Mouse (Mus musculus): Measurements from ENCODE around the gene Rundc3b. TPM values are rescaled to one million over a fixed set of nuclear protein-coding genes. Genes with fewer than 3 reads are reported as not detected.
A peak's percentile ranks its signal among the peaks of the same experiment; 100 is the strongest.

Gene Rundc3b
- polyA plus RNA-seq, 1 experiment from 2014 or later, result 0.90 TPM

GRCm38 (mm10) chr5:8648300-8648699, 25.5 kb upstream of the Rundc3b start:
- 74% methylated on average over 4 of the region's 4 CpGs for WGBS (ENCODE audit: insufficient replicate concordance)
- Histone ChIP-seq H3K4me1 (ENCODE audit: control insufficient read depth, insufficient read depth, low read length) (no peaks in the 10 kb centered on the region), H3K9me3 (replicated peaks; ENCODE audit: control insufficient read depth, low read length) (no peaks in the 10 kb centered on the region), H3K4me2 (no peak overlapping the region), H3K27ac (ENCODE audit: low read depth, low read length) (no peak overlapping the region), H3K9ac (ENCODE audit: low read depth, low read length) (no peak overlapping the region), H3K4me3 (ENCODE audit: low read depth, low read length) (no peak overlapping the region), H3K36me3 (ENCODE audit: control insufficient read depth, insufficient read depth, low read length) (no peaks in the 10 kb centered on the region), H3K27me3 (ENCODE audit: control insufficient read depth, insufficient read depth, low read length) (no peaks in the 10 kb centered on the region)
- no peak for ATAC-seq (replicated peaks; ENCODE audit: insufficient number of reproducible peaks, low FRiP score, low TSS enrichment)

GRCm38 (mm10) chr5:8634489-8634975, 11.8 kb upstream of the Rundc3b start:
- no peaks in the 10 kb centered on the region for H3K27me3 ChIP-seq (ENCODE audit: control insufficient read depth, insufficient read depth, low read length)
- no peaks in the 10 kb centered on the region for H3K9me3 ChIP-seq (replicated peaks; ENCODE audit: control insufficient read depth, low read length)
- no peaks in the 10 kb centered on the region for H3K36me3 ChIP-seq (ENCODE audit: control insufficient read depth, insufficient read depth, low read length)
- no peak for ATAC-seq (replicated peaks; ENCODE audit: insufficient number of reproducible peaks, low FRiP score, low TSS enrichment)
- H3K4me3 ChIP-seq (ENCODE audit: low read depth, low read length), result no peak overlapping the region
- no peak overlapping the region for H3K27ac ChIP-seq (ENCODE audit: low read depth, low read length)
- no peaks in the 10 kb centered on the region for H3K4me1 ChIP-seq (ENCODE audit: control insufficient read depth, insufficient read depth, low read length)
- no peak overlapping the region for H3K4me2 ChIP-seq
- no peak overlapping the region for H3K9ac ChIP-seq (ENCODE audit: low read depth, low read length)

- Histone ChIP-seq H3K9me3 (replicated peaks; ENCODE audit: control insufficient read depth, low read length) (no peaks in the 10 kb centered on the region), H3K4me3 (ENCODE audit: low read depth, low read length) (no peak overlapping the region), H3K4me2 (no peak overlapping the region), H3K4me1 (ENCODE audit: control insufficient read depth, insufficient read depth, low read length) (no peaks in the 10 kb centered on the region), H3K36me3 (ENCODE audit: control insufficient read depth, insufficient read depth, low read length) (no peaks in the 10 kb centered on the region), H3K27ac (ENCODE audit: low read depth, low read length) (no peak overlapping the region), H3K9ac (ENCODE audit: low read depth, low read length) (no peak overlapping the region), H3K27me3 (ENCODE audit: control insufficient read depth, insufficient read depth, low read length) (no peaks in the 10 kb centered on the region)
- 77% methylated on average over 3 of the region's 3 CpGs for WGBS (ENCODE audit: insufficient replicate concordance)
- ATAC-seq (replicated peaks; ENCODE audit: insufficient number of reproducible peaks, low FRiP score, low TSS enrichment), result no peak
These were observed 10.1 kb upstream of the Rundc3b start for GRCm38 (mm10) chr5:8632901-8633300.

GRCm38 (mm10) chr5:8622071-8622595, 619 bp downstream of the Rundc3b start:
- WGBS (ENCODE audit: insufficient replicate concordance), result 0% methylated on average over 26 of the region's 49 CpGs
- Histone ChIP-seq H3K4me3 (ENCODE audit: low read depth, low read length) (peak overlapping the region; percentile 82), H3K9me3 (replicated peaks; ENCODE audit: control insufficient read depth, low read length) (no peaks in the 10 kb centered on the region), H3K27ac (ENCODE audit: low read depth, low read length) (no peak overlapping the region), H3K9ac (ENCODE audit: low read depth, low read length) (peak overlapping the region; percentile 73), H3K4me2 (peak overlapping the region; percentile 100), H3K4me1 (ENCODE audit: control insufficient read depth, insufficient read depth, low read length) (no peaks in the 10 kb centered on the region; the same call in 1 of the 2 replicates), H3K36me3 (ENCODE audit: control insufficient read depth, insufficient read depth, low read length) (no peaks in the 10 kb centered on the region), H3K27me3 (ENCODE audit: control insufficient read depth, insufficient read depth, low read length) (no peaks in the 10 kb centered on the region; the same call in 1 of the 2 replicates)
- ATAC-seq (replicated peaks; ENCODE audit: insufficient number of reproducible peaks, low FRiP score, low TSS enrichment), result peak; percentile 43

- no peaks in the 10 kb centered on the region for H3K36me3 ChIP-seq (ENCODE audit: control insufficient read depth, insufficient read depth, low read length)
- no peak overlapping the region for H3K4me3 ChIP-seq (ENCODE audit: low read depth, low read length)
- ATAC-seq (replicated peaks; ENCODE audit: insufficient number of reproducible peaks, low FRiP score, low TSS enrichment), result no peak
- H3K9ac ChIP-seq (ENCODE audit: low read depth, low read length), result no peak overlapping the region
- WGBS (ENCODE audit: insufficient replicate concordance), result 64% methylated on average over 3 of the region's 3 CpGs
- no peaks in the 10 kb centered on the region for H3K9me3 ChIP-seq (replicated peaks; ENCODE audit: control insufficient read depth, low read length)
- H3K27ac ChIP-seq (ENCODE audit: low read depth, low read length), result no peak overlapping the region
- H3K4me2 ChIP-seq, result no peak overlapping the region
- H3K27me3 ChIP-seq (ENCODE audit: control insufficient read depth, insufficient read depth, low read length), result no peaks in the 10 kb centered on the region
- no peaks in the 10 kb centered on the region for H3K4me1 ChIP-seq (ENCODE audit: control insufficient read depth, insufficient read depth, low read length)
These were observed 51.6 kb downstream of the Rundc3b start for GRCm38 (mm10) chr5:8571118-8571517.

- no peaks in the 10 kb centered on the region for H3K4me1 ChIP-seq (ENCODE audit: control insufficient read depth, insufficient read depth, low read length)
- no peak overlapping the region for H3K9ac ChIP-seq (ENCODE audit: low read depth, low read length)
- ATAC-seq (replicated peaks; ENCODE audit: insufficient number of reproducible peaks, low FRiP score, low TSS enrichment), result no peak
- H3K27me3 ChIP-seq (ENCODE audit: control insufficient read depth, insufficient read depth, low read length), result no peaks in the 10 kb centered on the region
- H3K36me3 ChIP-seq (ENCODE audit: control insufficient read depth, insufficient read depth, low read length), result no peaks in the 10 kb centered on the region
- WGBS (ENCODE audit: insufficient replicate concordance), result 50% methylated on average over 3 of the region's 3 CpGs
- H3K4me2 ChIP-seq, result no peak overlapping the region
- no peaks in the 10 kb centered on the region for H3K9me3 ChIP-seq (replicated peaks; ENCODE audit: control insufficient read depth, low read length)
- no peak overlapping the region for H3K27ac ChIP-seq (ENCODE audit: low read depth, low read length)
- H3K4me3 ChIP-seq (ENCODE audit: low read depth, low read length), result no peak overlapping the region
These were observed 55.9 kb downstream of the Rundc3b start for GRCm38 (mm10) chr5:8566867-8567266.

GRCm38 (mm10) chr5:8544512-8544911, 78.2 kb downstream of the Rundc3b start:
- Histone ChIP-seq H3K36me3 (ENCODE audit: control insufficient read depth, insufficient read depth, low read length) (no peaks in the 10 kb centered on the region), H3K27me3 (ENCODE audit: control insufficient read depth, insufficient read depth, low read length) (no peaks in the 10 kb centered on the region), H3K4me2 (no peak overlapping the region), H3K4me1 (ENCODE audit: control insufficient read depth, insufficient read depth, low read length) (no peaks in the 10 kb centered on the region), H3K27ac (ENCODE audit: low read depth, low read length) (no peak overlapping the region), H3K9me3 (replicated peaks; ENCODE audit: control insufficient read depth, low read length) (no peaks in the 10 kb centered on the region), H3K4me3 (ENCODE audit: low read depth, low read length) (no peak overlapping the region), H3K9ac (ENCODE audit: low read depth, low read length) (no peak overlapping the region)
- 74% methylated on average over 1 of the region's 5 CpGs for WGBS (ENCODE audit: insufficient replicate concordance)
- no peak for ATAC-seq (replicated peaks; ENCODE audit: insufficient number of reproducible peaks, low FRiP score, low TSS enrichment)

GRCm38 (mm10) chr5:8542631-8543207, 80.0 kb downstream of the Rundc3b start:
- H3K27me3 ChIP-seq (ENCODE audit: control insufficient read depth, insufficient read depth, low read length), result no peaks in the 10 kb centered on the region
- no peaks in the 10 kb centered on the region for H3K36me3 ChIP-seq (ENCODE audit: control insufficient read depth, insufficient read depth, low read length)
- no peak for ATAC-seq (replicated peaks; ENCODE audit: insufficient number of reproducible peaks, low FRiP score, low TSS enrichment)
- no peaks in the 10 kb centered on the region for H3K9me3 ChIP-seq (replicated peaks; ENCODE audit: control insufficient read depth, low read length)
- no peak overlapping the region for H3K27ac ChIP-seq (ENCODE audit: low read depth, low read length)
- H3K9ac ChIP-seq (ENCODE audit: low read depth, low read length), result no peak overlapping the region
- 68% methylated on average over 3 of the region's 3 CpGs for WGBS (ENCODE audit: insufficient replicate concordance)
- no peaks in the 10 kb centered on the region for H3K4me1 ChIP-seq (ENCODE audit: control insufficient read depth, insufficient read depth, low read length)
- no peak overlapping the region for H3K4me2 ChIP-seq
- H3K4me3 ChIP-seq (ENCODE audit: low read depth, low read length), result no peak overlapping the region
